Mouse (Mus musculus) stomach, postnatal 0 days (tissue): ENCODE measurements at regions not wholly inside any gene's neighbourhood (a gene's known extent, or its start where the extent isn't known, plus 50 kb on each side); places are given as distances from the start of the nearest gene placed in this dataset.

Source experiments
- CTCF ChIP-seq: IDR thresholded peaks from 2 replicates; pipeline ENCODE4 v1.5.1; 2016; ENCODE audit warnings: antibody characterized with exemption, low read depth, mild to moderate bottlenecking, moderate library complexity
- EP300 ChIP-seq: optimal IDR thresholded peaks from 2 replicates; pipeline ENCODE3; 2016; ENCODE audit warnings: antibody characterized with exemption

DNA sequence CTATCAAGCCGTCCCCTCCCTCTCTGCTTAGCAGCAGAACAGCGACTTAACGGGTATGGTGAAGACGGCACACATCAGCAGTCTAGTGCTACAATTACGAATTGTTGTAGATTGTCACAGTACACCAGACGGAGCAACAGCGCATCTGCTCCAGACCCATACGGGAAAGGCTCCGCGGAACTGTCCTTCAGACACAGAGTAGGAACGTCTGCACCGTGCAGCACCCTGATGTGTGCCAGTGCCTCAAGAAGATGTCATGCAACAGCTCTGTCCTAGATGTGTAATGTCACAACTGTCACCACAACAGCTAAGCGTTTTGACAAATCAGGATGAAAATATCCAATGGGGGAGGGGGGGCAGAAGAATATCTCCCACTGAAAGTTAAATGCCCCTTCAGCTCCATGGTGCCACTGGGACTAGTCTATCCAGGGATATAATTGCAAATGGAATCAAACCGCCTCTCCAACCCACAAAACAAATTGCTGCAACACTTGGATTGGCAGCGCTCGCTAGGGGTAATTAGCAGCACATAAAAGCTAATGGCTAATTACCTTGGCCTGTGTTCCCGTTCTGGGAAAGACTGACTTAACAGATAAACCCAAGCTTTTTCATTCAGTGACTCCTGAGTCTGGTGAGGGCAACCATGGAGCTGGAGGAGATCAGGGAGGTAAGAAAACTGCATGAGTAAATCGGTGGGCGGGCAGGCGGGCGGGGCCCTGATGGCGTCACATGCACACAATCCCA is 472.6 kb downstream of the Zfp704 start:
- no peak for TF ChIP-seq CTCF
- no peak for TF ChIP-seq EP300
